Mouse (Mus musculus) frontal cortex, postnatal 14 days (tissue): ENCODE data around the gene Trit1.
A peak's percentile ranks its signal among the peaks of the same experiment; 100 is the strongest.

Source experiments
- DNase-seq, 2 experiments: peaks; one replicate each; pipeline ENCODE4 v3.0.0; 2022; ENCODE audit warnings: low spot score in 2 of 2

The Trit1 gene

GRCm38 (mm10) chr4:123050681-123051211 lies 34.3 kb downstream of the Trit1 start:
- DNase-seq, result peak; percentile 64 to 79

GRCm38 (mm10) chr4:123053179-123053578 lies 36.8 kb downstream of the Trit1 start:
- DNase-seq, result peak; percentile 48 to 54

DNA sequence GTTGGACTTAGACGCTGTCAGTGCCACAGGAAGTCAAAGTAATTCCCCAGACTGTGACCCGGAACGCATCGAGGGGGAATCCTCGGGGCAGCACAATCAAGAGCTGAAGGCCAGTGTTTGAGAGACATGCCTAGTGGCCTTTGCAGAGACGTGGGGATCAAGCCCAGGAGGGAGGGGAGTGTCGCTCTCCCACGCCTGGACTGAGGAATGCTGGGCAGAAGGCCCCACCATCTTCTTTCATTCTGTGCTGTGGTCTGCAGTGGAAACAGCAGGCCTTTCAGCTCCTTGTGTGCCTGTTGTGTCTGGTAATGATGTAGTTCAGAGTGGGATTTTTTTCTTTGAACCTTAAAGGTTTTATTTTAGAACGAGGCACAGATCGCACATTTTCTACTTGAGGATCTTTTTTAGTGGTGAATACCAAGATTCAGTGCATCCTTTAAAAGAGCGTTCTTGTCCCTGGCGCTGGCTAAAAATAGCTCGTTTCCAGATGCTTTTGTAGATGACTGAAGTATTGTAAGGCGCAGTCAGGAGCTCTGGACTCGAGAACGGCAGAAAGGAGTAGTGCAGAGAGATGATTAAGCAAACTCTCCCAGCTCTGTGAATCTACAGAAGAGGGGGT lies 37.9 kb downstream of the Trit1 start:
- DNase-seq, result peak; percentile 47

- no peak for DNase-seq
These were observed 40.2 kb downstream of the Trit1 start for GRCm38 (mm10) chr4:123056560-123057109.

DNA sequence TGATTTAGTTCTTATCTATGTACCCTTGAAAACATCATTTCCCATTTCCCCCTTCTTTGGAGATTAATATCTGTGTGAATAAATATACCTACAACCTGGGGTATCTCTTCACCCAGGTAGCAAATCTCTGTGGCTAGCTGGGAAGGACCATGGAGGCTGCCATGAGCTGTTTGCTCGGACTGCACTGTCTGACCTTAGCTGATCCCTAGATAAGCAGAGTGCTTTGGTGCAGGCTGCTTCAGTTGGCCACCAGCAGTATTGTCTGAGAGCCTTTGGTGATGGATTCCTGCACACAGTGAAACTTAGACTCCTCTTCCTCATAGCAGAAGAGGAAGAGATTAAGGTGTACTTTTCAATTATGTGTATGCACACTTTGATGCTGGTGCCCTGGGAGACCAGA lies 41.6 kb downstream of the Trit1 start:
- no peak for DNase-seq

GRCm38 (mm10) chr4:123061744-123062143 lies 45.3 kb downstream of the Trit1 start:
- no peak for DNase-seq

GRCm38 (mm10) chr4:123068646-123069045 lies 52.2 kb downstream of the Trit1 start:
- no peak for DNase-seq

GRCm38 (mm10) chr4:123071266-123071966 lies 55.0 kb downstream of the Trit1 start:
- DNase-seq, result no peak

DNA sequence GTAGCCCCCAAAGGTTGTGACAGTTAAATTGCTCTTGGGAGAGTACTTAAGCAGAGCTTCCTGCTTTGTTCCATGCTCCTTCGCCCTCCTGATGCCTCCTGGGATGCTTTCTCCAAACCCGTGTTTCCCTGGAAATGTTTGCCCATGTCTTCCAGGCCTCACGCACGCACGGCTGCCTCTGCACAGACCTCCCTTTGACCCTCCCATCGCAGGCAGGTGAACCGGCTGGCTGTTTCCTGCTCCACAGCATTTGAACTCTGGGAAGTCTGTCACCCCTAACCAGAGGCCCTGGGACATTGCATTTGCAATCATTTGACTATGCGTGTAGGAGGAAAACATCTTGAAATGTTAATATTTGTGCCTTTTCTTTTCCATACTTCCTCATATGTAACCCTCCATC lies 60.5 kb downstream of the Trit1 start:
- DNase-seq, result no peak

DNA sequence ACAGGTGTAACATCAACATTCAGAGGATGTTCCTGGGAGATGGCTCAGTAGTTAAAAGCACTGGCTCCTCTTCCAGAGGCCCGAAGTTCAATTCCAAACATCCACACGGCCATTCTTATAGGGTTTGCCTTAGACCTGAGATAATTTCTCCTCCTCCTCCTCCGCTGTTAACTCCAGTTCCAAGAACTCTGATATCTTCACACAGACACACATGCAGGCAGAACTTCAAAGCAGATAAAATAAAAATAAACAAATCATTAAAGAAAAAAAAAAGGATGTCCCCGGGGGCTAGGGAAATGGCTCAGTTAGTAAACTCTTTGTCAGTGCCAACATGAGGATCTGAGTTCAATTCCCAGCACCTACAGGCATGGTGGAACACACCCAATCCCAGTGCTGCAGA lies 61.8 kb downstream of the Trit1 start:
- no peak for DNase-seq

GRCm38 (mm10) chr4:123080791-123081190 lies 64.4 kb downstream of the Trit1 start:
- DNase-seq, result no peak

GRCm38 (mm10) chr4:123082283-123083163 lies 66.1 kb downstream of the Trit1 start:
- peak in 1 of 2 experiments; percentile 43 for DNase-seq

DNA sequence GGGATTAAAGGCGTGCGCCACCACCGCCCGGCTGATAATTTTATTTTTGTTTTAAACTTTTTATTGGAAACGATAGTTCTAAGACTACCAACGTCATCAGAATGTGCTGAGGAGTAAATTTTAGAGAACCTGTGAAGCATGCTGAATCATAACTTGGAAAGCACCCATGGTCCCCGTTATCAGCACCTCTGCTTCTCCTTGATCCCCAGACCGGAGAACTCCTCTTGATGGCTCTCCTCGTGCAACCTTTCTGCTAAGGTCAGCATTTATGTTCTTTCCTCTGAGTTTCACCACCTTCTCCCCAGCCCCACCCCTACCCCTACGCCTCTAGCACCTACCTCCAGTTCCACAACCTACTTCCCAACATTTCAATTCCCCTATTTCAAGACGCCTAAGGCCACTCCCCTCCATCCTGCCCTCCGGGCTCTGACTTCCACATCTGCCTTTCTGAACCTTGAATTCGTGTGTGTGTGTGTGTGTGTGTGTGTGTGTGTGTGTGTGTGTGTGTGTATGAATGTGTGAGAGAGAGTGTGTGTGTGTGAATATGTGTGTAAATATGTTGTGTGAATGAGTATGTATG lies 67.0 kb downstream of the Trit1 start:
- no peak for DNase-seq

- no peak for DNase-seq
These were observed 68.9 kb downstream of the Trit1 start for GRCm38 (mm10) chr4:123085290-123085689.

GRCm38 (mm10) chr4:123086381-123086780 lies 70.0 kb downstream of the Trit1 start:
- no peak for DNase-seq

DNA sequence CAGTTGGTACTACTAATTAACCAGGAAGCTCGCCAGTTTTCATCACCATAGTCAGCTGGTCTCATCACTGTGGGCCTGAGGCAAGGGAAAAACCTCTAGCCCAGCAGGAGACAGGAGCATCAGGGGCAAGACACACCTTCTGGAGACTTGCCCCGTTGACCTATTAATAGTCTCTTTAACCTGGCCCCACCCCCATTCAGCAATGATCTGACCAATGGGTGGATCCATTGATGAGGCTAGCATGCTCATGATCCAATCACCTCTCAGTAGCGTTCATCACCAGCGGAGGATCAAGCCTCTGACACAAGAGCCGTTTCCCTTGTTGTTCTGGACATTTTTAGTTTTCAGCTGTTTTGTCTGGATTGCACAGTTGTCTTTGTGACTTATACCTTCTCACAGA lies 76.2 kb downstream of the Trit1 start:
- no peak for DNase-seq

DNA sequence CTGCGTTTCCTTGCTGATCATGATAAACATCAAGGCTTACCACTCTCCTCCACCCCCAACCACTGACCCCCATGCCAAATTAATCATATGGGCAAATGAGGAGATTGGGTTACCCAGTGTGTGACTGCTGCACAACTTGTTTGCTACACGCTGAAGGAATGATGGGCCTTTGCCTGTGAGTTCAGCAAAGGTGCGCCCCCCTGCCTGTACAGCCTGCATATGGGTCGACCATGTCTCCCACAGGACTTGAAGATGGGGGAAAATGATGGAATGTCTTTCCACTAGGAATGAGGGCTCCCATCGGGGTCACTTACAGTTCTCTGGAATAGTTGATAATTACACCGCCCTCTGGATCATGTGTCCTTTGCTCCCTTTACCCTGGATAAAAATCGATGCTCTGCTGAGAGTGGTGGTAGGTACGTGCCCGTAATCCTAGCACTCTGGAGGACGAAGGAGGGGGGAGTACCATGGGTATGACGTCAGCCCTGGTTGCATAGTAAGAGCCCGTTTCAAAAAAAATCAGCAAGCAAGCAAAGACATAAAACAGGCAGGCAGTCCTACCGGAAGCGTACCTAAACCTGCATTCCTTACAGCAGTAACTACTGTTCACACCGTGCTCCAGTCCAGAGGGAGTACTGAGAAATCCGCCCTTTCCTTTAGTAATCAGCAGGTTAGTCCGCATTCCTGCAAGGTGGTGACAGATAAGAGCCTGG lies 76.8 kb downstream of the Trit1 start:
- DNase-seq, result no peak

- DNase-seq, result no peak
These were observed 77.5 kb downstream of the Trit1 start for GRCm38 (mm10) chr4:123093869-123094268.
